Mouse (Mus musculus): ENCODE results near the gene 4930433I11Rik.
"Not testable (repeated sequence)": the region's sequence is repeated elsewhere in the genome, so short reads cannot be mapped to it uniquely, and the experiment has no call there.

4930433I11Rik gene

DNA sequence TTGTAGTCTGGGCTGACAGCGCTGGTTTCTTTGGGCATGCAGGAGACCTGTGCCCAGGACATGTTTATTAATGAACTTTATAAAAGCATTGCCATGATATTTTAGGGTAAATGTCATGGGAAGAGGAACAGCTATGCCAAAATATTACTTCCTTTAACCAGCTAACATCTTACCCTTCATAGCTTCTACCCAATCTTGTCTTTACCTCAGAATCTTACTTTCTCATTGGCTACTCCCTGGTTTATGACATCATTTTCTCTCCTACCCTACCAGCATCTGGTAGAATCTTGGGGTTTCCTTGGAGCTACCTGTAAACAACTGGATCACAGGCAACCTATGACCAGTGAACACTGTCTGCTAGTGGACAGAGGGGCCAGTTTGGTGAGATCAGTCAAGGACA is at the start of gene 4930433I11Rik:
TSS of gene 4930433I11Rik (plus strand) at position 301 of the 400 bp plus-strand sequence.
- DNase-seq (ENCODE audit: low spot score in 2 of 2), result no peak

DNA sequence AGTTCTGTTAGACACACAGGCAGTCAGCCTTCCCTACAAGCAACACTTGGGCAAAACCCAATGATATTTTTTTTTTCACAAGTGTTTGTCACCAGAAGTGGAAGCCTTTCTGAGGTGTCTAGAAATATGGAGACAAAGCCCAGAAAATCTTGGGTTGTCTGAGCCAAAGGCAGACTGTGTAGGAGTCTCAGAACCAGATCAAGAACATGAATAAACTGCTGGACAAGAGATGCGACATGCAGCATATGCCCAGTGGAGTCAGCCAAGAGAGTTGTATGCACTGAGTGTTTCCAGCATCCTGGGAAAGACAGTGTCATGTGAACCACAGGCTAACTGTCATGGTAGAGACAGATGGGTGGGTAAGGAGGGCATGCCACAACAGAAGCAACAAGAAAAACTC is 48.0 kb upstream of the 4930433I11Rik start:
- DNase-seq (ENCODE audit: low spot score in 2 of 2), result no peak

DNA sequence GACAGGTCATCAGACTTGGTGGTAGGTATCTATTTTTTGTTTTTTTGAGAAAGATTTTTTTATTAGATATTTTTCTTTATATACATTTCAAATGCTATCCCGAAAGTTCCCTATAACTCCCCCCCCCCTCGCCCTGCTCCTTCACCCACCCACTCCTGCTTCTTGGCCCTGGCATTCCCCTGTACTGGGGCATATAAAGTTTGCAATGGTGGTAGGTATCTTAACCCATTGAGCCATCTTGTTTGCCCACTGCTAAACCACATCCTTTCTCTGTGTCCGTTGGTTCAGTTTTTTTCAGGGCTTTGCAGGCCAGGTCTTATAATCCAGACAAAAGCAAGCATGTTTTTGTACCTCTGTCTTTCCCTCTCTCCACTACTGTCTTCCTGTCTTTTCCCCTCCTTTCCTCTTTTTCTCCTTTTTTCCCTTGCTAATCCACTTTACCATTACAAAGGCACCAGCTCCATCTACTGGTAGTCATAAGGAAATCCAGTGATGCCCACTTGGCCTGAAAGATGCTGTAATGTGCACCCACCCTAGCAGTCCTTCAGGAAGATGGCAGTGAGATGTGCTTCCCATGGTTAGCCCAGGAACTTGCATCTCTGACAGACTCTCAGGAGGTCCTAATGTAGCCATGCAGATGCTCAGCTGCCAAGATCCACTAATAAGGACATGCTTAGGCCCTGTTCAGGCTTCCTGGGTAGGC is 45.0 kb upstream of the 4930433I11Rik start:
- DNase-seq (ENCODE audit: low spot score in 2 of 2), result no peak

DNA sequence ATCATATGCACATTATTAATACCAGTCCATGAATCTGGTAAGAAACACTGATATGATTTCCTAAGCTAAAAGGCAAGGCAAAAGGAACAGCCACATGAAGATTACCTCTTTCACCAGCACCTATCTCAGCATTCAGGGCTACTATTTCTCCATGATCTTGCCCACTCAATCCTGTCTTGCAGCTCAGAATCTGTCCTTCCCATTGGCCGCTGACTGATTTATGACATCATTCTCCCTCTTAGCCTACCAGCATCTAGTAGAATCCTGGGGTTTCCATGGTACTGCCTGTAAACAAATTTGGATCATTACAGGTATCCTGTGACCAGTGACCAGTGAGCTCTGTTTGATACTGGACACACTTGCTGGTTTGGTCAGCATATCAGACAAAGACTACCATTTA is 45.1 kb downstream of the 4930433I11Rik start, which contains the start of gene Gm4884:
TSS of gene Gm4884 (plus strand) at position 301 of the 400 bp plus-strand sequence.
- not testable (repeated sequence) for DNase-seq (ENCODE audit: low spot score in 2 of 2)

DNA sequence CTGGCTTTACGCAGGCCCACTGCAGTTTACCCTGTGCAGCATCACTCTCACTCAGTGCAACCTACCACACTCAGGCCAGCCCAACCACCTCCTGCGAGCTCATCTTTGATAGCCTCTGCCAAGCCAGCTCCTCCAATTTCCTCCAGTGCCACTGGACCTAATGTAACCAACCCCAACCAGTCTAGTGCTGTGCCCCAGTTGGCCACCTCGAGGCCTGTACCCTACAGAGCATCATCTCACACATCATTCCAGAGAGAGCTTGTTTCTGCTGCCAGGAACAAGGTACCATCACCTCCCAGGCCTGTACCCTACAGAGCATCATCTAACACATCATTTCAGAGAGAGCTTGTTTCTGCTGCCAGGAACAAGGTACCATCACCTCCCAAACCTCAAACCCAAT is 56.7 kb downstream of the 4930433I11Rik start:
- not testable (repeated sequence) for DNase-seq (ENCODE audit: low spot score in 2 of 2)

All from spleen, postnatal 14 days (tissue).